Mouse (Mus musculus): ENCODE measurements around the gene Tmem252.
A peak's percentile ranks its signal among the peaks of the same experiment; 100 is the strongest.
"Not testable (repeated sequence)": the region's sequence is repeated elsewhere in the genome, so short reads cannot be mapped to it uniquely, and the experiment has no call there.

Tmem252 gene

DNA sequence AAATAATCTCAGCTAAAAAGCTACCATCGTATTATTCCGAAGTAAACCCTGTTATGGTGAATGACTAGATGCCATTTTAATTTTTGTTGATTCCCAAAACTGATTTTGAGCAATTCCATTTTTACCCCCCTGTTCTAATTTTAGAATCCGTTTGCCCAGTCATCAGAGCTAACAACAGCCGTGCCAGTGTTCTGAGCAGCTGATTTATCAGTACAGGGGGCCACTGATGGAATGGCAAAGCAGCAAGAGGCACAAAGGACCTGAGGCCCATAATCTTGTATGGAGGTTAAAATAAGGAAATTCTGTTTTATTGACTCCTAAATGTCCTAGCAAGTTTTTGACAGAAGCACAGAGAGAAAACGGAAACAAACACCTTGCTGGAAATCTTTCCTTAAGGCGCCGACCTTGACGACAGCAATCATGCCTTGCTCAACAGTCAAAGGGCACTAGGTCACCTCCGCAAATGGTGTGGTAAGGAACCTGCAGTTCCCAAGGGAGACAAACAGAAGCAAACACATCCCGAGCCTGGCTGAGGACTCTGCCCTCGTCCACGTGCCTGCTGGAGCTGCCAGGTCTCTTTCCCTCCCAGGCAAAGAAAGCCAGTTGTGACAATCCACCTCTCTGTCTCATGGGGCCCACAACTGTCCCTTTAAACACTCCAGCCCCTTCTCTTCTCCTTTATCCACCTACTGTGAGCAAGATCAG, 9.4 kb downstream of the Tmem252 start:
- no peak for DNase-seq

DNA sequence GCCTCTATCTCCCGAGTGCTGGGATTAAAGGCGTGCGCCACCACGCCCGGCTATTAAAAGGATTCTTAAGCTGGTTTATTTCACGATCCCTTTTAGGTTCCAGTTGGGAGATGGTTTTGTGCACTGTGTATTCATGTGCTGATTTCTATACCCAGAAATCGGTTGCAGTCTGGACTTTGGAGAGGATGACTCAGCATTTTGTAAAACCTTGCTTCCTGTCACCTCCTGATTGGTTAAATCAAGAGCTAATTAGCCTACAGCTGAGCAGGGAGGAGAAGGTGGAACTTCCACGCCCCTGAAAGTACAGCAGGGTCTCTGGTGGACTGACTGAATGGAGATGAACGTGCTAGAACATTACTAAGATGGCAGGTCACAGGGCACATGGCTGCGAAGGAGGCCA, 12.6 kb downstream of the Tmem252 start:
- no peak for DNase-seq

DNA sequence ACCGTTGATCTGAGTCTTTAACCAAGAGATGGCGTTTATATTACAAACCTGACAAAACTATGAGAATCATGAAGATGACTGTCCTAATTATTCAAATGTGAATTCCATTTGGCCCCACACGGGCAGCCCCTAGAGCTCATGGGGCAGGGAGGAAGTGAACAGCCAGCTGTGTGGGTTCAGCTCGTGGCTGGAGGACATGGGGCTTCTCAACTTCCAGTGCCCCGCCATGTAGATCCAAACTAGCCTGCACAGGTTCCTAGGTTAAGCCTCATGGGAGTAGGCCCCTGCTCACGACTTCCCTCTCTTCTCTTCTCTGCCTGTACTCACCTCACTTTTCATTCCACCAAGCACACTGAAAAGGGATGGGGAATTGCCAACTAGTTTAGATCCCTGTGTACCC, 14.5 kb downstream of the Tmem252 start:
- DNase-seq = no peak

GRCm38 (mm10) chr19:24689531-24689930, 15.7 kb downstream of the Tmem252 start:
- DNase-seq = no peak

GRCm38 (mm10) chr19:24692691-24693090, 18.9 kb downstream of the Tmem252 start:
- DNase-seq = no peak

DNA sequence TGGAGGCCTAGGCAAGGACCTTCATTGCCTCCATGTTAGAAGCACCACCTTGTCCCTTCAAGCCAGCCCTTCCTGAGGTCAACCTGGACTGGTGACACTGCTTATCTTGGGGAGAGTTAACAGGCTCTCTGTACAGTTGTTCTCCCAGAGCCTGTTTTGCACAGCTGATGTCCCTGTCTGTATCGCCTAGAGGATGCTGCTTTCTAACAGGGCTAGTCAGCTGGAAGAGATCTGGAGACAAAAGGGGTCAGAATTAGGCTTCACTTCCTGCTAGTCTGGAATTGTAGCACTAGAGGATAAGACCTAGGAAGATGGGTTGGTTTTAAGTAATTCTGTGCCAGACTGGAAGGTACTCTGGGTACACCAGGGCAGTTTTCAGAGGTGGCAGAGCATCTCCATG, 24.1 kb downstream of the Tmem252 start:
- no peak for DNase-seq

- no peak for DNase-seq
These were observed 24.8 kb downstream of the Tmem252 start for GRCm38 (mm10) chr19:24698651-24699050.

- DNase-seq = no peak
These were observed 25.4 kb downstream of the Tmem252 start for GRCm38 (mm10) chr19:24699196-24699595.

GRCm38 (mm10) chr19:24699910-24700309, 26.1 kb downstream of the Tmem252 start:
- DNase-seq = no peak

DNA sequence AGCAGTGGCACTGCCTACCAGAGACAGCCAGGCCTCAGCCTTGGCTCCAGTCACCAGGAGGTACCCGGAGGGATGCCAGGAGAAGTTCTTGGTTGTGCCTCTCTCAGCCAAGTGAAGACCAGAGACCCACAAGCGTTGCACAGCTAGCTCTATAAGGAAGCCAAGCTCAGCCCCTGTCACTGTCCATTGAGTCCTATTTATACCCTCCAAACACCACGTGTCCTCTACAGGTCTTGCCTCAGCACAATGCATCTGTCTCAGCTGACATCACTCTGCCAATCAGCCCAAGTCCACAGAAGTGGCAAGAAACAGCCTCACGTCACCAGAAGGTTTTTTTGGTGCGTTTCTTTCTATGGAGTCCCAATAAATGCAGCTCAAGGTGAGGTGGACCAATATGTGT, 26.9 kb downstream of the Tmem252 start:
- no peak for DNase-seq

GRCm38 (mm10) chr19:24701716-24702115, 27.9 kb downstream of the Tmem252 start:
- DNase-seq = no peak

DNA sequence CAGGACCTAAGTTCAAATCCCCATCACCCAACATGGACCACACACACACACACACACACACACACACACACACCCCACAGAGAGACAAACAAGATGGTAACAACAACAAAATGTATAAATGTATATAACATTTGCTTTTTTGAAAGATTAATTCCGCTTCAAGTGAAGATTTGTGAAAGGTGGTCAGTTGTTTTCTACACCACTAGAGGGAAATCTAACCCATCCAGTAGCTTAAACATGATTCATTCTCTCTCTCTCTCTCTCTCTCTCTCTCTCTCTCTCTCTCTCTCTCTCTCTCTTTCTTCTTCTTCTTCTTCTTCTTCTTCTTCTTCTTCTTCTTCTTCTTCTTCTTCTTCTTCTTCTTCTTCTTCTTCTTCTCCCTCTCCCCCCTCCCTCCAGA, 29.4 kb downstream of the Tmem252 start:
- not testable (repeated sequence) for DNase-seq

GRCm38 (mm10) chr19:24703680-24704079, 29.9 kb downstream of the Tmem252 start:
- DNase-seq = no peak

- DNase-seq = no peak
These were observed 30.5 kb downstream of the Tmem252 start for GRCm38 (mm10) chr19:24704326-24704725.

- DNase-seq = peak; percentile 31
These were observed 31.6 kb downstream of the Tmem252 start for GRCm38 (mm10) chr19:24705395-24705794.

DNA sequence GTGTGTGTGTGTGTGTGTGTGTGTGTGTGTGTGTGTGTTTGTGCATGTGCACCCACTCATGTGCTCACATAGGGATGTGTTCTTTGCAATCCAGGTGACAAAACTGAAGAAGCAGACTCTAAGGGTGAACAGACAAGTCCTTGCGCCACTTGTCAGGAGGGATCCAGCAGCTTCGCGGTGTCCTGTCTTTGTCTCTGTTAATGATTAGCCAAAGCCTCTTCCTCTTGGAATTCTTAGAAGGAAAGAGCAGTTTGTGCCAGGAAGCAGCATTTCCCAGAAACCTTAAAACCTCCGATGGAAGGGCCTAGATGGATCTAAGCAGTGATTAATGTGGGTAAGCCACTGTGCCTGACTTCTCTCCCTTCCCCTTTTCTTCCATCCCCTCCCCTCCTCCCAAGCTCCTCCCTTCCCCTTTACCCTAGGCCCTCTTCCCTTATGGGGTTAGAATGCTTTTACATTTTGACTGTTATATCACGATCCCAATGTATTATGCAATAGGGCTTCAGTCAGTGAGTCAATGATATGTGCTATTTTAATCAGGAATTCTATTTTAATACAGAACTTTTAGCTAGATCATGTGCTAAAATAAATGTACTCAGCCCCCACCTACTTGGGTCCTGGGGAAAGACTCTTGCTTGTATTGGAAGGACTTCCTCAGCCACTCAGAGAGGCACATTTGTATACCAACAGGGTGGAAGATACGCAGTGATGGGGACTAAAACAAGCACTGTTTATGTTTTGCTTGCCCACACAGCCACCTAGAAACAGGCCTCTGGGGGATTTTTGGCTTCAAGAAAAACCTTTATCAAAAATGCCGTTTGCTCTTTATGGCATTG, 33.5 kb downstream of the Tmem252 start:
- no peak for DNase-seq

- DNase-seq = no peak
These were observed 34.2 kb downstream of the Tmem252 start for GRCm38 (mm10) chr19:24708032-24708431.

GRCm38 (mm10) chr19:24716303-24717097, 42.7 kb downstream of the Tmem252 start:
- DNase-seq = no peak

DNA sequence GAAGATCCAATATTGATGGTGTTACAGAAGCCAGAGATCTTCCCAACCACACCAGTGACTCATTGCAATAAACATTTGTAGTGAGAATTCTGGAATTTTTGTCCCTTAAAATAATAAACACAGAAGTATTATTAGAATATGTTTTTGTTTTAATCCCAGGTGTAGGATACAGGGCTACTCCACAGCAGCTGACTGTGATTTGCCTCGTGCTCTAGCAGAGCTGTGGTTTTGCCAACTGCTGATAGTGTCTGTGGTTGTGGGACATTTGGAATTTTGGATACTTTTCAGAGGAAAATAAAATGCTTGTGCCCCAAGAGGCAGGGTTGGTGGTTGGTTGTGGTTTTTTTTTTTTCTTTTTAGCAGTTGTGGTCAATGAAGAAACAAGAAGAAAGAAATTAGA, 44.2 kb downstream of the Tmem252 start:
- no peak for DNase-seq

GRCm38 (mm10) chr19:24719504-24719903, 45.7 kb downstream of the Tmem252 start:
- no peak for DNase-seq

- no peak for DNase-seq
These were observed 46.6 kb downstream of the Tmem252 start for GRCm38 (mm10) chr19:24720448-24720847.

DNA sequence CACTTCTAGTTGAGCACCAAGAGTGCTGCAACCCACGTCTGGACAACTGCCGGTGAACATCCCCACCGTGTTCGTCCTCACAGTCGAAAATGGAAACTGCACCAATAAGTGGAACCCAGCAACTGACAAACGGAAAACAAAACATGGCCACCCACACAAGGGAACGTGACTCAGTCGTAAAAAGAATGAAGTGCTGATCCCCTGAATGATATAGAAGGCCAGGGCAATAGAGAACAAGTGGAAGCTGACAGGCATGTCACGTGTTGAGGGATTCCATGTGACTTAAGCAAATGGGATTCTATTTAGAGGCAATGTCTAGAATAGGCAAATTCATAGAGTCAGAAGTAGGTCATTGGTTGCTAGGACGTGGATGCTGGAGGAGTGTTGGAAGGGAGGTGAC, 50.6 kb downstream of the Tmem252 start:
- DNase-seq = no peak

GRCm38 (mm10) chr19:24730661-24731060, 56.9 kb downstream of the Tmem252 start:
- no peak for DNase-seq
